Mouse (Mus musculus) urinary bladder, postnatal 25 days (tissue): ENCODE measurements around the gene Gm12184.
A peak's percentile ranks its signal among the peaks of the same experiment; 100 is the strongest.
"Not testable (repeated sequence)": the region's sequence is repeated elsewhere in the genome, so short reads cannot be mapped to it uniquely, and the experiment has no call there.

Experiments used
- DNase-seq: peaks from one replicate; pipeline ENCODE4 v3.0.0; 2022; ENCODE audit warnings: low spot score

The Gm12184 gene

DNA sequence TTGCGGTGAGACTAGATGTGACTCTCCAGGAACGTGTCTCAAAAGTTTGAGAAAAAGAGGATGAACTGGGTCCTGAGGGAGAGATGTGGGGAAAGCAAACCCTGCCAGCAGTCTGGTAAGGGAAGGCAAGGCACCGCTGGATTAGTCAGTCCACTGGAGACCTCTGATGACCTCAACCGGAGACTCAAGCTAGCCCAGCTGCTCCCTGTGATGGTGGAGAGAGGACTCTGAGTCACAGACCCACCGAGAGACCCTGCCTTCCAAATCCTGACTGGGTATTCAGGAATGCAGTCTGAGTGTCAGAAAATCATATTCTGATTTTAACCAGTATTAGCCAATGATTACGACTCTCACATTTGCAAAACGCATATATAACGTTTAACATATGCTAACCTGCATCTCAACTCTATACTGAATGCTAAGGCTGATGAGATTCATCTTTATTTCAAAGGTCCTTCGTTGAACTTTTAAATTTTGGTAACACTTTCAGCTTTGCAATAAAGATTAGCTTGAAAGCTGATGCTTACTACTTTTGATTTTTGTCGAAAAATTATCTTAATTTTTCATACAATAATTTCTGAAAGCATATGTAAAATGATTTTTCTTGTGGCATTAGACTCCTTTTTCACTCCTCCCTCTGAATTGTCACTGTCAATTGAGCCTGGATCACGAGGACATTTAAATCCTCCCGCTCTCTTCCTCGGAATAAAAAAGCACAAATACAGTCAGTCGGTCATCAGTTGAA lies 3.5 kb downstream of the Gm12184 start:
- DNase-seq, result no peak

DNA sequence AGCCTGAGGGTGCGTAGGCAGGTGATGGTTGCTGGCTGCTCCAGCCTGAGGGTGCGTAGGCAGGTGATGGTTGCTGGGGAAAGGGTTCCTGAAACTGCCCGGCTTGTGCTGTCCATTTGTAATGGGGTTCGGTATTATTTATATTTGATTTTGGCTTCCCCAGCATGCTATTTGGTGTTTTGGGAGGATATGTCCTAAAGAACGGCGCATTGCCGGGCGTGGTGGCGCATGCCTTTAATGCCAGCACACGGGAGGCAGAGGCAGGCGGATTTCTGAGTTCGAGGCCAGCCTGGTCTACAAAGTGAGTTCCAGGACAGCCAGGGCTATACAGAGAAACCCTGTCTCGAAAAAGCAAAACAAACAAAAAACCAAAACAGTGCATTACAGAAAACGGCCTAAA lies 5.2 kb downstream of the Gm12184 start:
- DNase-seq, result not testable (repeated sequence)

DNA sequence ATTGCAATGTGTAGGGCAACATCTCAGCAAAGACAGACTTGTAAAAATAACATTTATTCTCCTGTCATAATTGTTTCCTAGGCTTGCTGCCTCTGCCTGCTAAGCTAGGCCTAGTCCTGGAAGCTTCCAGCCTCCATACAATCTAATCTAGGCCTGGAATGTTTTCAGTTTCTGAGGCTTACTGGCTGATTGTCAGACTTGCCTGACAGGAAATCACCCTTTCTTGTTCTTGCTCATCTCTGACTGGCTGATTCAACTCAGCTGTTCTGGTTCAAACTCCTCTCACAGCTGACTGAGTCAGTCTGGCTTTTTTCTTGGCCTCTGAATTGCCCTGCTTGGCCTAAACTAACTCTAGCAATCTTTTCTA lies 6.2 kb downstream of the Gm12184 start:
- no peak for DNase-seq

DNA sequence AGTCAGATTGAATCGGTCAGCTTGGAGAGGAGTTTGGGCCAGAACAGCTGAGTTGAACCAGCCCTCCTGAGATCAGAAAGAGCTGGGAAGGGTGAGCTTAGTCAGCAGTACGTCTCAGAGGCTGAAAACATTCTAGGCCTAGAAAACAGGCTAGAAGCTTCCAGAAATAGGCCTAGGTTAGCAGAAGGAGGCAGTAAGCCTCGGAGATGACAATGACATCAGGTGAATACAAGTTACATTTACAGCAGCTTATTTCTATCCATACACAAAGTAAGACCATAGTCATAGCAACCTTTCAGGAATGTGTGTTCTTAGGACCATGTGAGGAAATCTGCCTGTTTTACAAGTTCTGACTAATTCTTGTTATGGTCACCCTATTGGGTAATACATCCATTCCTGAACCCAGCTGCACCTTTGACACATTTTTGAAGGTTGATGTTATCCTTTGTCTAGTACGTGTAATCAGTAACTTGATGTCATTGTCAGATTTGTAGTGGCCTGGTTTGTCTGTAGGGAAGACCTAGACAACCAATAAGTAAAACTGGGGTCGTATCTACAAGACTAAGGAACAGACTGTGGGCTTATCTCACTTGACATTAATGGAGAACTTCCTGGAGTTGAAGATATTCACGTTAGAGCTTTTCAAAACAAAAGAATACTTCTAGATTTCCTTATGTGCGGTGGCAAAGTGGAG lies 6.7 kb downstream of the Gm12184 start:
- DNase-seq, result no peak

DNA sequence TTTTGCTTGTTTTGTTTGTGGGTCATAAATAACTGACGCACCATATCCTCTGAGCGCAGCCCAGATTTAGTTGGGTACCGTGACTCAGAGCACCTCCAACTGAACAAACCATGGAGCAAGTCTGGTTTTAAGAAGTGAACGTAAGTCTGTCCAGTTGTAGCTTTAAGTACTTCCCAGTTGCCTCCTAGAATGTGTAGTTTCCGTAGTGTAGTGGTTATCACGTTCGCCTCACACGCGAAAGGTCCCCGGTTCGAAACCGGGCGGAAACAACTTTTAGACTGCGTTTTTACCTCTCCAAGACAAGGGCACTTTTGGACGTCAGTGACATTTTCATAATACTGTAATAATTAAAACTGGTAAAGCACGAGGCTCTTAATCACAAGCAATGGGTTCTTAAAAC lies 8.1 kb downstream of the Gm12184 start:
- DNase-seq, result peak; percentile 75

DNA sequence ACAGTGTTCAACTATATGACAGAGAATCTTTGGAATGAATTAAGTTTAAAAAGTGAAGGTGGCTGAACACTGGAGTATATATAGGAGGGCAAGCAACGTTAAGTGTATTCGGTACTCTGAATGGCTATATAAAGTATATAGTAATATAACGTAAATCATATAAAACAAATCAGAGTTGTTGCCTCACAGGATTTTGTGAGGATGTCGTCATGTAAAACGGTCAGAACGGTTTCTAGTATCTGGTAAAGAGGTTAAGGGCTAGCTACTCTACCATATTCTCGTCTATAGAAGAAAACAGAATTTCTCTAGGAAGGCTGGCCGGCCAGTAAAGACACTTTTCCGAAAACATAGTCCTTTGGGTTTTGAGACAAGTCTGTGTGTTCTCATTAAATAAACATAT lies 8.7 kb downstream of the Gm12184 start:
- no peak for DNase-seq

- peak; percentile 98 for DNase-seq
Observed at GRCm38 (mm10) chr11:48816800-48817665, 9.4 kb downstream of the Gm12184 start, which contains the start of gene Trim41. TSS of gene Trim41 (minus strand) at chr11:48817353.

GRCm38 (mm10) chr11:48816281-48816781 lies 10.1 kb downstream of the Gm12184 start:
- DNase-seq, result no peak

DNA sequence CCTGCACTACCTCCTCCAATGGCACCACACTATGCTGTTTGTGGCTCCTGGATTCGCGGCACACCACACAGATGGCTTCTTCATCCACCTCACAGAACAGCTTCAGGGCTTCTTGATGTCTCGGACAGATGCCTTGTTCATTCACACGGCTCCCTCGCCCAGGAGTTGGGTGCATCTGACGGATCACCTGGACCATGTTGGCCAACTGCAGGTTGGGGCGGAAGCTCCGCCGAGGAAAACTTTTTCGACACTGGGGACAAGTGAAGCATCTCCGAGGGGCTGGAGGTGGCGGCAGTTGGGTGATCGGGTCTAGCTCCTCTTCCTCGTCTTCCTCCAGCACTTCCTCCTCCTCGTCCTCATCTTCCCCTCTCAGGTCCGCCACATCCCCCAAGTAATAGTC lies 10.6 kb downstream of the Gm12184 start:
- no peak for DNase-seq

GRCm38 (mm10) chr11:48813782-48814181 lies 12.7 kb downstream of the Gm12184 start:
- DNase-seq, result no peak

GRCm38 (mm10) chr11:48810142-48810541 lies 16.3 kb downstream of the Gm12184 start:
- DNase-seq, result no peak

DNA sequence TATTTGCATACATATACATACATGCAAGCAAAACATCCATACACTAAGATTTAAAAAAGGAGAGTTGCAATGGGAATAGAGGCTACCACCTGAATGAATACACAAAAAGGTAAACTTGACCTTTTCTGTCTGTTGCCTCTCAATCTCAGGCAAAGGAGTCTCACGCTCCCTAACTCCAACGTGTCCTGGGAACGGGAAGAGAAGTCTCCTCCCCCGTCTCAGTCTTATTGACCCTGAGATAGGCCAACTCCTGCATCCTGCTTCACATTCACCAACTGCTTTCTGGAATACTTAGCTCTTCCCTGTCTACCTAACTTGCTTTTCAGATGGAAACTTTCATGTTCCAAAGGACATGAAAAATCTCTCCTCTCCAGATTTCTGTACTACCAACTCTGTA lies 17.0 kb downstream of the Gm12184 start:
- DNase-seq, result no peak

DNA sequence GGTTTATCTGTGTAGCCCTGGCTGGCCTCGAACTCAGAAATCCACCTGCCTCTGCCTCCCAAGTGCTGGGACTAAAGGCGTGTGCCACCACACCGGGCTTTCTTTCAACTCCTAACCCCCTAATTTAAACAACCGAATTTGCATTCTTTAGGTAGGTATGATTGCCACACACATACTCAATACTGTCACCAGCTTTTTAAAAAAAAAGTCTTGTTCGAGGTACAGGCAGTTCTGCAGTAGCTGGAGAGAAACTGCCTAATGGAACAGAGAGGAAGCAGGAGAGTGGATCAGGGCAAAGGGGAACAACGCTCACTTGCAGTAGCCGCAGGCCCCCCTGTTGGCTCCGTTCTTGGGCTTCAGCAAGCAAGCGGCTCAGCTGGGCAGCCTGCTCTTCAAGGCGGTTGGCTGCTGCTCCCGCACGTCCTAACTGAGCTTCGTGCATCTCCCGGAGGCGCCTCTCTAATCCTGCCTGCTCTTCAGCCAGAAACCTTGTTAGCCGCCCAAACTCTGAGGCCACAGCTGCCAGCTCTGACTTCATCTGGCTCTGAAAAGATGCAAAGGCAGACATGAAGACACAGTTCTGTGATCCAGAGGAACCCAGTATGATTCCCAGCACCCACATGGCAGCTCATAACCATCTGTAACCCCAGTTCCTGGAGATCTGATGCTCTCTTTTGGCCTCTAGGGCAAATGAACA lies 17.6 kb downstream of the Gm12184 start:
- no peak for DNase-seq

DNA sequence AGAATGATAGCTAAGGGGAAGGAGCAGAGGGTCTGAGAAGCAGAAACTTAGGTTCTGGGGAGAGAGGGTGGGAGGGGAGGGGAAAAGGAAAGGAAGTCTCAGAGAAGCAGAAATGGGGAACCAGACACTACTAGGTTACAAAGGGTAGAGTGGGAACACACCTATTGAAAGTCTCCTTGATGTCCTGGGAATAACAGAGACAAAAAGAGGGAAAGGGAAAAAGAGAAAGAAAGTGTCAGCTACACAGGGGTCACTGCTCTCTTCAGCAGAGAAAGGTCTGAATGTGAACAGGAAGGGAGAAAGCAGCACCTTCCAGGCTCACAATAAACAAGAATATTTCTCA lies 18.2 kb downstream of the Gm12184 start:
- DNase-seq, result no peak

DNA sequence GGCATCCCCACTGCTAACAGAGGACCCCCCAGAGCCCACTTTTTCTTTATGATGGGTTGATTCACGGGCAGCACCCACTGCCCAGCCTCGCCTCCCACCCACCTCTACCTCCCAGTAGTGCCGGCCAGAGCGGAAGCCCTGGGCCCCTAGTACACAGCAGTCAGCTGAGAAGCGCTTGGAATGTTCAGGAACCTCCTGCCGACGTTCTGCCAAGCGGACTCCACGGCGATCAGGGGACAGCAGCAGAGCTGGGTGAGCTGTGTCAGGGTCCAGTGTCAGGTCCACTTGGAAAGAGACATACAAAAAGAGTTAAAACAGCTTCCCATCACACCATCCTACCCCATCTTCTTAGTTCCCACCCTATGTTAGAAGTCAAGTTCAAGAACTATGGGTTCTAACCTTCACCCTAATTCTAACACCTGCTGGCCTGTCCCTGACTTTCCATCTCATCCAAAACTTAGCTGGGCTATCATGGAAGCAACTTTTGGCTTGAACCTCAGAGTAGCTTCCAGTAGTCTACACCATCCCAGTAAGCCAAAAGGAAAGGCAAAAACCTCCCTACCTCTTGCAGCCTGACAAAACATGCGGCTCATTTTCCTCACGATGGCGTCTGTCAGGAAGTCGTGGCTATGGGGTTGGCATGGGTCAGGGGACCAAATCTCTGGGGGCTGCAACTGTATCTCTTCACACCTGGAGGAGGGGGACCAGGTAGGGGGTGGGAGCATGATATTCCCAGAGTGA lies 18.7 kb downstream of the Gm12184 start:
- DNase-seq, result no peak

DNA sequence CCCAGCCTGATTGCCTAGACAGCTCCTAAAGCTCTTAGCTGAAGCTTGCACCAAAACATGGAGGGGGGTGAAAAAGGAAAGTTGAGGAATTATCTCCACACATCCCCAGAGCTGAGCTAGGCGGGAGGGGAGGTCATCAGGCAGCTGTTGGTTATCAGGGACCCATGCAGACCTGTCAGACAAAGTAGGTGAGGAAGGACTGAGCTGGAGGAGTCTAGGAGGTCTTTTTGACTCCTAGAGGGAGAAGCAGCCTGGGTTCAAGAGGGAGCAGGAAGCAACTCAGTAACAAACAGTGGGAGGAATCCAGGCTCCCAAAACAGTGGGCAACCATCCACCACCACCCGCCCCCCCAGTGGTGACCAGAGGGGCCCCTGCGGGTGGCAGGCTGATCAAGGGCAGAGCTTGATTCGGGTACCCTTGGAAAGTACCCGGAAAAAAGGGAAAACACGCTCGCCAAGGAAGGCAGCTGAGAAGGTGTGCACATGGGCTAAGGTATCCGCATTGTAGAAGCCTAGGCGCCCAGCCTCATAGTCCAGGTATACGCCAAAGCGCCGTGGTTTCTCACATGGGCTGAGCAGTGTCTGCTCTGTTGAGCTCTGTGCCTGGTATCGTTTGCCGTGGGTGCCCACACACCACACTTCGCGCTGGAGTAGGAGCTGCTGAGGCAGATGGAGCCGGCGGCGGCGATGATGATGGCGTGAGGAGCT lies 19.4 kb downstream of the Gm12184 start:
- DNase-seq, result no peak

DNA sequence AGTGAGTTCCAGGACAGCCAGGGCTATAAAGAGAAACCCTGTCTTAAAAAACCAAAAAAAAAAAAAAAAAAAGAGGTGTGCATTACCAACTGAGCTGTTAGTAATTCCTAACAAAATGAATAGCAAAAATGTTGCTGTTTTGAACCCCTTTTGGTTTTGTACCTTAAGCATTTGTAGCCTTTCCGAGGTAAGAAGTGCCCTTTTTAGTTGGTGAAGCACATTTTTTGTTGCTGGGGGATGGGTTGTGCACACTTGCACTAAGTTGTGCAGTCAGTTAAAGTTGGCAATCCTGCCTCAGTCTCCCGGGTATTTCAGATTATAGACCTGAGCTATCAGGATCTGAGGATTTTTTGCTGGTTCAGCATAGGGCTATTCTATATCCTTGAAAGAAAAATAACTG lies 21.5 kb downstream of the Gm12184 start:
- no peak for DNase-seq

DNA sequence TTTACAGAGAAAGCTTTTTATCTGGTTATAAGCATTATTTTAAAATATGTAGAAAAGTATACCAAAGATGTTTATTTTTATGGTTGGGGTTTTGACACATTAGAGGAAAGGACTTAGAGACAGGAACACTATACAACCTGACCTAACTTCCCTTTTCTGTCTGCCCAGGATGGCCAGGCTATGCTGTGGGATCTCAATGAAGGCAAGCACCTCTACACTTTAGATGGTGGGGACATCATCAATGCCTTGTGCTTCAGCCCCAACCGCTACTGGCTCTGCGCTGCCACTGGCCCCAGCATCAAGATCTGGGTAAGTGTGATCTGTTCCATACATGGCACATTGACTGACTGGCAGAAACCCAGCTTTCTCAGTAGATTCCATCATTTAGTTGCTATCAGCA lies 22.5 kb downstream of the Gm12184 start:
- DNase-seq, result no peak

GRCm38 (mm10) chr11:48801831-48802772 lies 24.4 kb downstream of the Gm12184 start:
- DNase-seq, result no peak
